Mouse (Mus musculus): ENCODE data around the gene Sacm1l. TPM values are rescaled to one million over a fixed set of nuclear protein-coding genes. Genes with fewer than 3 reads are reported as not detected.

Sacm1l gene
- polyA plus RNA-seq, 1 experiment: 80.7 TPM

- H3K27ac ChIP-seq (replicated peaks; ENCODE audit: low read depth, low read length): no peak overlapping the region
- H3K4me1 ChIP-seq (ENCODE audit: control insufficient read depth, insufficient read depth, insufficient read length, low read length): no peaks in the 10 kb centered on the region
- H3K4me3 ChIP-seq (ENCODE audit: insufficient read depth, low read depth, low read length): no peak overlapping the region
Observed at GRCm38 (mm10) chr9:123503171-123503834, 26.3 kb upstream of the Sacm1l start.

- Histone ChIP-seq H3K4me3 (ENCODE audit: insufficient read depth, low read depth, low read length) (no peak overlapping the region), H3K4me1 (ENCODE audit: control insufficient read depth, insufficient read depth, insufficient read length, low read length) (no peaks in the 10 kb centered on the region), H3K27ac (replicated peaks; ENCODE audit: low read depth, low read length) (no peak overlapping the region)
Observed at GRCm38 (mm10) chr9:123504325-123504724, 25.2 kb upstream of the Sacm1l start.

GRCm38 (mm10) chr9:123505598-123505997 is 24.0 kb upstream of the Sacm1l start:
- H3K4me1 ChIP-seq (ENCODE audit: control insufficient read depth, insufficient read depth, insufficient read length, low read length): peaks cover 5% of the 10 kb centered on the region; the same call in 1 of the 2 replicates
- no peak overlapping the region for H3K4me3 ChIP-seq (ENCODE audit: insufficient read depth, low read depth, low read length)
- H3K27ac ChIP-seq (replicated peaks; ENCODE audit: low read depth, low read length): no peak overlapping the region

DNA sequence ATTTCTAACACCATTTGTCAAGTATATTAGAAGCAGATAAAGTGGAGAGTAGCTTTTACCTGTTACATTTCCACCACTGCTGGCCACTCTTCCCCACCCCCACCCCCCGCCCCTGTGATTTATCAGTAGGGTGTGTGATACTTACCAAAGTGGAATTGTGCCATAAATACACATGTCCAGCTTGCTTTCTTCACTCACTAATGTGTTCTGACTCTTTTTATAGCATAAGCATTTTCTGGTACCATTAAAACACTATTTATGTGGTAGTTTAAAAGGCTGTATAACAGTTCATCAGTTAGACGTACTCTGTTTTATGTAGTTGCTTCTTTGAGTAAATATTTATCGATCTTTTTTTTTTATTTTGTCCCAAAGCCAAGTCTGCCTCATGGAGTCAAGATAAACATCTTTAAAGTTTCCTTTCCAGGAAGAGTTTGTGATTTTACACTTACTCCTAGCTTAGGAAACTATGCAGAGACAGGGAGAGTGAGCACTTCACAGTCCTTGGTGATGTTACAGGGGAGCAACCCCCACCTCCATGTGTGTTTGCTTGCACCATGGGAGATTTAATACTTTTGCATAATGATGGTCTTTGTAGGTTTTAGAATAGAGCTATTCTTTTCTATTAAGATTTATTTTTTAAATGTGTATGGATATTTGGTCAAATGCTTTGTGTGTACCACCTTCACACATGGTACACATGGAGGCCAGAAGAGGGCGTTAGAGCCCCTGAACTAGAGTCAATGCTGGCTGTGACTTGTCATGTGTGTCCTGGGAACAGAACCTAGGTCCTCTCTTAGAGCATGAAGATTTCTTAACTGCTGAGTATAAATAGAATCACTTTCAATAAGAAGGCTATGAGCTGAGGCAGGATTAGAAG is 23.1 kb upstream of the Sacm1l start:
- H3K4me1 ChIP-seq (ENCODE audit: control insufficient read depth, insufficient read depth, insufficient read length, low read length): peaks cover 6% of the 10 kb centered on the region; the same call in 1 of the 2 replicates
- no peak overlapping the region for H3K4me3 ChIP-seq (ENCODE audit: insufficient read depth, low read depth, low read length)
- no peak overlapping the region for H3K27ac ChIP-seq (replicated peaks; ENCODE audit: low read depth, low read length)

DNA sequence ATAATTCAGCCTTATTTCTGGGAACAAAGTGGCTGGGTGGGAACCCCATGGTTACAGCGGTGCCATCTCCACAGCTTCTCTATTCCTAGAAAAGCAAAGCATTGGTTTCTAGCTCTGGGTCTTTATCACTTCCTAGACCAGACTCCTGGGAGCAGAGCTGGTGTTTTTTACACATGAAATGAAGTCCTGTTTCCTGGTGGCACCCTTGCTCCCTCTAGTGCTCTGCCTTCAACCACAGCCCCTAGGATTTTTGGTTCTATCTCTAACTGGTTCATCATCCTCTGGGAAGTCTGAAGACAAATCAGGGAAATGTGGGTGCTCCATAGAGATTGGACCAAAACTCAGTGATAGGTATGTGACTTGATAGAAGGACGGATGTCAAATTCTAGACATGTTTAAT is 22.2 kb upstream of the Sacm1l start:
- no peak overlapping the region for H3K4me3 ChIP-seq (ENCODE audit: insufficient read depth, low read depth, low read length)
- H3K4me1 ChIP-seq (ENCODE audit: control insufficient read depth, insufficient read depth, insufficient read length, low read length): peaks cover 6% of the 10 kb centered on the region; the same call in 1 of the 2 replicates
- no peak overlapping the region for H3K27ac ChIP-seq (replicated peaks; ENCODE audit: low read depth, low read length)

DNA sequence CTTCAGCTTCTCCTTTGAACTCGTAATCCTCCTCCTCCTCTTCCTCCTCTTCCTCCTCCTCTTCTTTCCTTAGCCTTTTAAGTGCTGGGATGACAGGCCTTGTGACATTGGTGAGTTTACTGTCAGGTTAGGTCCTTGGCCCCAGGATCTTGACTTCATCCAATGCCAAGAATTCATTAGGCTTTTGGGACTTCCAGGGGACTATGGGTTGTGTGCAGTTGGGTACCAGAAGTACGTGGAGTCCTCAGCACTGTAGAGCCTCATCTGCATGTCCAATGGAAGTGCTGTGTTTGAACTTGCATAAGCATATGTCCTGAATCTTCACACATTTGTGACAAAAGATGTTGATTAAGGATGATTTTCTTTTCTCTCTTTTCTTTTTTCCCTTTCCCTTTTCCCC is 20.6 kb upstream of the Sacm1l start:
- Histone ChIP-seq H3K27ac (replicated peaks; ENCODE audit: low read depth, low read length) (no peak overlapping the region), H3K4me1 (ENCODE audit: control insufficient read depth, insufficient read depth, insufficient read length, low read length) (peaks cover 6% of the 10 kb centered on the region; the same call in 1 of the 2 replicates), H3K4me3 (ENCODE audit: insufficient read depth, low read depth, low read length) (no peak overlapping the region)

DNA sequence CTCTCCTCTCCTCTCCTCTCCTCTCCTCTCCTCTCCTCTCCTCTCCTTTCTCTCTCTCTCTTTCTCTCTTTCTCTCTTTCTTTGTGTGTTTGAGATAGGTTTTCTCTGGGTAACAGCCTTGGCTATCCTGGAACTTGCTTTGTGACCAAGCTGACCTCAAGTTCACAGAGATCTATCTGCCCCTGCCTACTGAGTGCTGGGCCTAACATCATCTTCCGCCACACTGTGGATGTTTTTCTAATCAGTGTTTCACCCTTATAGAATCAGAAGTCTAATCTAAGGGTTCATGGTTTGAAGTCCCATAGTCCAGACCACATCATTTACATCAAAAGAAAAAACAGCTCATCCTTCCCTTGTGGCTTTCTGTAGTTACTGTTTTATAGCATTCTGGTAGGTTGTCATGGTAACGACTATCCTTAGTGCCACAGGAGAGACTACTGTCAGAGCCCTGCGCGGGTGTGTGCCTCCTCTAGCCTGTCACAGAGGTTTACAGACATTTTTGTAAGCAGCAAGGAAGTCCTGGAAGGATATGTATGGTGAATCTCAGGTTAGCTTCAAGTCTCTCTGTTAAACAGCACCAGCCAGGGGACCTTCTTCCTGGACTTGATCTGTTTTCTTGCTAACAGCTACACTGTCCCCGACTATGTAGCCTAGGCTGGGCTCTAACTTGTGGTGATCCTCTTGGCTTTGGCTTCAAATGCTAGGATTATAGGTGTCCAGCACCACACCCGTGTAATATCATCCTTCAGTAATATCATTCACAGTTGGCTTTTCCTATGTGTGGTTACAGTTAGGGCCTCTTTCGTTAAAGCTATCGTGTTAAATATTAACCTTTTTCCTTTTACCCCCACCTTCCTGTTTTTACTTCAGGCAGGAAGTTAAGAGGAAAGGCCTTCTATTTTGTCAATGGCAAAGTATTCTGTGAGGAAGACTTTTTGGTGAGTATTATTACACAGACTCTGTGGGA is 19.6 kb upstream of the Sacm1l start:
- H3K4me3 ChIP-seq (ENCODE audit: insufficient read depth, low read depth, low read length): no peak overlapping the region
- peaks cover 6% of the 10 kb centered on the region; the same call in 1 of the 2 replicates for H3K4me1 ChIP-seq (ENCODE audit: control insufficient read depth, insufficient read depth, insufficient read length, low read length)
- peak overlapping the region; percentile 23; the same call in 1 of the 2 replicates for H3K27ac ChIP-seq (replicated peaks; ENCODE audit: low read depth, low read length)

GRCm38 (mm10) chr9:123510926-123511325 is 18.6 kb upstream of the Sacm1l start:
- peaks cover 6% of the 10 kb centered on the region; the same call in 1 of the 2 replicates for H3K4me1 ChIP-seq (ENCODE audit: control insufficient read depth, insufficient read depth, insufficient read length, low read length)
- H3K4me3 ChIP-seq (ENCODE audit: insufficient read depth, low read depth, low read length): no peak overlapping the region
- H3K27ac ChIP-seq (replicated peaks; ENCODE audit: low read depth, low read length): no peak overlapping the region

GRCm38 (mm10) chr9:123512482-123512881 is 17.1 kb upstream of the Sacm1l start:
- H3K4me1 ChIP-seq (ENCODE audit: control insufficient read depth, insufficient read depth, insufficient read length, low read length): peaks cover 6% of the 10 kb centered on the region; the same call in 1 of the 2 replicates
- H3K4me3 ChIP-seq (ENCODE audit: insufficient read depth, low read depth, low read length): no peak overlapping the region
- no peak overlapping the region for H3K27ac ChIP-seq (replicated peaks; ENCODE audit: low read depth, low read length)

- no peak overlapping the region for H3K27ac ChIP-seq (replicated peaks; ENCODE audit: low read depth, low read length)
- peaks cover 3% of the 10 kb centered on the region; the same call in 1 of the 2 replicates for H3K4me1 ChIP-seq (ENCODE audit: control insufficient read depth, insufficient read depth, insufficient read length, low read length)
- H3K4me3 ChIP-seq (ENCODE audit: insufficient read depth, low read depth, low read length): no peak overlapping the region
Observed at GRCm38 (mm10) chr9:123515087-123515486, 14.5 kb upstream of the Sacm1l start.

DNA sequence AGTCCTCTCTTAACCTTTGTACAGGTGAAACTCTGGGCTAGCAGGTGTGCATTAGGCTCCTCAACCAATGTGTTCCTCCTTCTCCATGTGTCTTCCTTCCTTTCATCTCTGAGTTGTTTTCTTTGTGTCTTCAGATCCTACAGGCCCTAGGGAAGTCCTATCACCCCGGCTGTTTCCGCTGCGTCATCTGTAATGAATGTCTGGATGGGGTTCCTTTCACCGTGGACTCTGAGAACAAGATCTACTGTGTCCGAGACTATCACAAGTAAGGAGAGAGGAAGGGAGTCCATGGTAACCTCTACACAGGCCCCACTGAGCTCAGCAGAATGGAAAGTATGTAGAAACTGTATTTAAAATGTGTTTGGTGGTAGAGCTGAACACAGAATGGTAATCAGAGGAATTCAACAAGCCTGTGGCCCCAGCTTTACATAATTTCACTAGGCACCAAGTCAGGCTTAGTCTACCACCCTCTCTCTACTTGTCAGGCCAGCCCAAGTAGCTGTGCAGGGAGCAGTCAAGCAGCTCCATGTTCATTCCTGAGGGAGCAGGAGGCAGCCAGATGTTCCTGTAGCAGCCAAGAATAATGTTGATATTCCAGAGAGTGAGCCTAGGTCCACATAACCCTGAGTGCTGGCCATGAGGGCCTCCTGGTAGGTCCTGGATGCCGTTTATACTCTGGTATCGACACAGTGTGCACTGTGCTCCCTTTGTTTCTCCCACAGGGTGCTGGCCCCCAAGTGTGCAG is 12.7 kb upstream of the Sacm1l start:
- Histone ChIP-seq H3K4me3 (ENCODE audit: insufficient read depth, low read depth, low read length) (no peak overlapping the region), H3K27ac (replicated peaks; ENCODE audit: low read depth, low read length) (no peak overlapping the region), H3K4me1 (ENCODE audit: control insufficient read depth, insufficient read depth, insufficient read length, low read length) (no peaks in the 10 kb centered on the region)

GRCm38 (mm10) chr9:123518969-123519894 is 10.3 kb upstream of the Sacm1l start:
- H3K4me1 ChIP-seq (ENCODE audit: control insufficient read depth, insufficient read depth, insufficient read length, low read length): no peaks in the 10 kb centered on the region
- no peak overlapping the region for H3K4me3 ChIP-seq (ENCODE audit: insufficient read depth, low read depth, low read length)
- H3K27ac ChIP-seq (replicated peaks; ENCODE audit: low read depth, low read length): no peak overlapping the region

DNA sequence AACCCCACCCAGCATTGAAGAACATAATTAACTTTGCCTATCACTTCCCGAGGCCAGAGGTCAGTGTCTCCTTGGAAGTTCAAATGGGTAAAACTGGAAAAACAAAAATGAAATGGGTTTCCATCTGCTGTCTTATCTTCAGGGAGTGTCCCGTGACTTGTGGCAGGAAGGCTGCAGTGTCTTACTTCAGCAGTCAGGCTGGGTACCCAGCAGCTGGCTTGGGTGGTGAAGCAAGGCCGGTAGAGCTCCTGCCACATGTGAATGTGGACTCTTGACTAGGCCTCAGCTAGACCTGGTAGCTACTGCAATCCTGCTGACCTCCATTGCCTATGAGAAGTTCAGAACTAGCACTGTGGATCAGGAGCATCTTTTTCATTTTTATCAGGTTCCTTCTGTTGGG is 8.8 kb upstream of the Sacm1l start:
- Histone ChIP-seq H3K4me1 (ENCODE audit: control insufficient read depth, insufficient read depth, insufficient read length, low read length) (no peaks in the 10 kb centered on the region), H3K27ac (replicated peaks; ENCODE audit: low read depth, low read length) (no peak overlapping the region), H3K4me3 (ENCODE audit: insufficient read depth, low read depth, low read length) (no peak overlapping the region)

All from brown adipose tissue, adult 24 weeks (tissue).